In genomic region chr8:78434823-78435623, GRCm38 (mm10) we compare ENCODE assay signal across 10 mouse cellular contexts. TPM values are rescaled to one million over a fixed set of nuclear protein-coding genes. Genes with fewer than 3 reads are reported as not detected.
DNase-seq lines count a peak whose midpoint lies in the region; ATAC-seq and TF ChIP-seq lines count a peak whose summit lies in the region.
"Had no signal": no experiment of that assay in that cellular context is flagged by ENCODE, and none has a peak within 500 bp of the region (broad histone marks: within the 10 kb centered on the region; RNA-seq: fewer than 3 reads in every experiment).

No protein-coding gene starts in this region.

- TF ChIP-seq CTCF in lung, embryonic 14.5 days (IDR thresholded peaks at IDR 0.05; ENCODE audit: low read depth) = no peak

- ATAC-seq in lung, embryonic 14.5 days (ENCODE audit: insufficient read depth) = no peak
- ATAC-seq in embryonic facial prominence, embryonic 11.5 days (replicated peaks; ENCODE audit: insufficient number of reproducible peaks, low FRiP score, low TSS enrichment, low read depth) = peak; percentile 31; the same call in 1 of the 2 replicates
- peak; percentile 20; the same call in 1 of the 2 replicates for ATAC-seq in hindbrain, embryonic 15.5 days (ENCODE audit: low FRiP score, low read depth)
- 0 out of 2 replicates have a peak, but pooled peaks have one; percentile 3 for ATAC-seq in neural tube, embryonic 14.5 days (ENCODE audit: low read depth)

- H3K27ac ChIP-seq in lung, embryonic 14.5 days (ENCODE audit: low read depth) = no peak overlapping the region
- no peak overlapping the region for H3K27ac ChIP-seq in embryonic facial prominence, embryonic 11.5 days (replicated peaks; ENCODE audit: low read depth, low read length)
- peak overlapping the region; percentile 48 for H3K27ac ChIP-seq in hindbrain, embryonic 15.5 days (replicated peaks)
- H3K27ac ChIP-seq in neural tube, embryonic 14.5 days (ENCODE audit: low read depth, low read length) = peak overlapping the region; percentile 2

- no peaks in the 10 kb centered on the region for H3K9me3 ChIP-seq in lung, embryonic 14.5 days (ENCODE audit: low read depth, low read length)
- no peaks in the 10 kb centered on the region for H3K9me3 ChIP-seq in embryonic facial prominence, embryonic 11.5 days (replicated peaks; ENCODE audit: control insufficient read depth, low read length)
- H3K9me3 ChIP-seq in hindbrain, embryonic 15.5 days = no peaks in the 10 kb centered on the region
- H3K9me3 ChIP-seq in neural tube, embryonic 14.5 days (ENCODE audit: control insufficient read depth, low read length) = no peaks in the 10 kb centered on the region

- 1% methylated on average over 62 of the region's 62 CpGs for WGBS in lung, embryonic 14.5 days
- under 1% methylated on average over 62 of the region's 62 CpGs for WGBS in embryonic facial prominence, embryonic 11.5 days
- WGBS in hindbrain, embryonic 15.5 days = under 1% methylated on average over 62 of the region's 62 CpGs
- WGBS in neural tube, embryonic 14.5 days = under 1% methylated on average over 61 of the region's 62 CpGs

- DNase-seq in lung, embryonic 14.5 days = peak; percentile 35
- DNase-seq in lung, postnatal 25 days (ENCODE audit: low spot score) = no peak
- DNase-seq in embryonic facial prominence, embryonic 11.5 days (ENCODE audit: low spot score) = peak; percentile 40
- no peak for DNase-seq in urinary bladder, adult 2 months (ENCODE audit: low spot score)
- DNase-seq in testis, postnatal 10 days (ENCODE audit: low spot score) = no peak
- DNase-seq: cerebellum, adult 9-11 months had no signal

- peaks cover 84% of the 10 kb centered on the region for H3K27me3 ChIP-seq in lung, embryonic 14.5 days (ENCODE audit: insufficient read depth, low read length)
- peaks cover 60% of the 10 kb centered on the region for H3K27me3 ChIP-seq in embryonic facial prominence, embryonic 11.5 days (ENCODE audit: control insufficient read depth, insufficient read depth, low read length)
- peaks cover 76% of the 10 kb centered on the region for H3K27me3 ChIP-seq in hindbrain, embryonic 15.5 days
- peaks cover 50% of the 10 kb centered on the region for H3K27me3 ChIP-seq in neural tube, embryonic 14.5 days (ENCODE audit: control insufficient read depth, insufficient read depth, low read length)

- 0 out of 2 replicates have a peak overlapping the region, but pooled peaks have one; percentile 7 for H3K4me2 ChIP-seq in lung, embryonic 14.5 days
- H3K4me2 ChIP-seq in embryonic facial prominence, embryonic 11.5 days (ENCODE audit: low read depth, low read length) = no peak overlapping the region
- H3K4me2 ChIP-seq in hindbrain, embryonic 15.5 days = peak overlapping the region; percentile 92
- peak overlapping the region; percentile 78; the same call in 1 of the 2 replicates for H3K4me2 ChIP-seq in neural tube, embryonic 14.5 days (ENCODE audit: low read depth, low read length)

- no peaks in the 10 kb centered on the region for H3K36me3 ChIP-seq in lung, embryonic 14.5 days (ENCODE audit: insufficient read depth)
- H3K36me3 ChIP-seq in embryonic facial prominence, embryonic 11.5 days (replicated peaks; ENCODE audit: control insufficient read depth, insufficient read depth, low read depth, low read length) = no peaks in the 10 kb centered on the region
- no peaks in the 10 kb centered on the region for H3K36me3 ChIP-seq in hindbrain, embryonic 15.5 days
- H3K36me3 ChIP-seq in neural tube, embryonic 14.5 days (ENCODE audit: control insufficient read depth, insufficient read depth, low read length) = no peaks in the 10 kb centered on the region

- H3K4me1 ChIP-seq in lung, embryonic 14.5 days (ENCODE audit: insufficient read depth) = no peaks in the 10 kb centered on the region
- peaks cover 5% of the 10 kb centered on the region for H3K4me1 ChIP-seq in embryonic facial prominence, embryonic 11.5 days (ENCODE audit: control insufficient read depth, insufficient read depth, low read length)
- peaks cover 42% of the 10 kb centered on the region for H3K4me1 ChIP-seq in hindbrain, embryonic 15.5 days (replicated peaks)
- 0 out of 2 replicates have a peak, but pooled peaks cover 12% of the 10 kb centered on the region for H3K4me1 ChIP-seq in neural tube, embryonic 14.5 days (ENCODE audit: control insufficient read depth, insufficient read depth, low read length)

- no peak overlapping the region for H3K9ac ChIP-seq in lung, embryonic 14.5 days
- H3K9ac ChIP-seq in embryonic facial prominence, embryonic 11.5 days (replicated peaks; ENCODE audit: low read length) = no peak overlapping the region
- H3K9ac ChIP-seq in hindbrain, embryonic 15.5 days = no peak overlapping the region
- peak overlapping the region; percentile 16; the same call in 1 of the 2 replicates for H3K9ac ChIP-seq in neural tube, embryonic 14.5 days (replicated peaks; ENCODE audit: low read depth, low read length)

- H3K4me3 ChIP-seq in lung, embryonic 14.5 days (ENCODE audit: low read depth, low read length) = no peak overlapping the region; the same call in 1 of the 2 replicates
- H3K4me3 ChIP-seq in embryonic facial prominence, embryonic 11.5 days (ENCODE audit: low read depth, low read length) = peak overlapping the region; percentile 37; the same call in 1 of the 2 replicates
- peak overlapping the region; percentile 46 for H3K4me3 ChIP-seq in hindbrain, embryonic 15.5 days
- peak overlapping the region; percentile 40 for H3K4me3 ChIP-seq in neural tube, embryonic 14.5 days (ENCODE audit: low read depth, low read length)

RNA-seq across cellular contexts. Expression of gene Pou4f2, which starts 1.4 kb away (rescaled TPM):
- polyA plus RNA-seq in lung, embryonic 14.5 days (2014; fragmentation: Nextera tagmentation; extraction: Ambion mirVana) = not detected in 2 replicates
- 0.21 and 0.56 TPM in 2 replicates for polyA plus RNA-seq in embryonic facial prominence, embryonic 11.5 days (2014; fragmentation: Nextera tagmentation; extraction: Ambion mirVana)
- polyA plus RNA-seq in hindbrain, embryonic 15.5 days (2015; fragmentation: Nextera tagmentation; extraction: Ambion mirVana) = 4.8 and 6.8 TPM in 2 replicates
- 3.6 and 5.4 TPM in 2 replicates for polyA plus RNA-seq in neural tube, embryonic 14.5 days (2014; fragmentation: Nextera tagmentation; extraction: Ambion mirVana)
- not detected in 2 replicates for polyA plus RNA-seq in urinary bladder, adult 2 months (2012; rRNA removed)
- polyA plus RNA-seq: gonadal fat pad, adult 2 months; liver, adult 2 months had no signal

Comparison
In these comparisons a context has a peak if more than half of its experiments do, and no peak if none do; other contexts are left out.
1. DNase-seq: peak in lung, embryonic 14.5 days (single experiment) and embryonic facial prominence, embryonic 11.5 days (single experiment); none in lung, postnatal 25 days (single experiment), urinary bladder, adult 2 months (single experiment) and testis, postnatal 10 days (single experiment).
2. H3K27ac ChIP-seq: peak in hindbrain, embryonic 15.5 days (single experiment) and neural tube, embryonic 14.5 days (single experiment); none in lung, embryonic 14.5 days (single experiment) and embryonic facial prominence, embryonic 11.5 days (single experiment).